Mouse (Mus musculus) ES-CJ7 (cell line): ENCODE results near the gene Tmem106a.
"Not testable (repeated sequence)": the region's sequence is repeated elsewhere in the genome, so short reads cannot be mapped to it uniquely, and the experiment has no call there.

ENCODE experiments used
- DNase-seq: peaks from one replicate; pipeline ENCODE4 v3.0.0; 2011; ENCODE audit warnings: low read depth, low spot score

Tmem106a gene

DNA sequence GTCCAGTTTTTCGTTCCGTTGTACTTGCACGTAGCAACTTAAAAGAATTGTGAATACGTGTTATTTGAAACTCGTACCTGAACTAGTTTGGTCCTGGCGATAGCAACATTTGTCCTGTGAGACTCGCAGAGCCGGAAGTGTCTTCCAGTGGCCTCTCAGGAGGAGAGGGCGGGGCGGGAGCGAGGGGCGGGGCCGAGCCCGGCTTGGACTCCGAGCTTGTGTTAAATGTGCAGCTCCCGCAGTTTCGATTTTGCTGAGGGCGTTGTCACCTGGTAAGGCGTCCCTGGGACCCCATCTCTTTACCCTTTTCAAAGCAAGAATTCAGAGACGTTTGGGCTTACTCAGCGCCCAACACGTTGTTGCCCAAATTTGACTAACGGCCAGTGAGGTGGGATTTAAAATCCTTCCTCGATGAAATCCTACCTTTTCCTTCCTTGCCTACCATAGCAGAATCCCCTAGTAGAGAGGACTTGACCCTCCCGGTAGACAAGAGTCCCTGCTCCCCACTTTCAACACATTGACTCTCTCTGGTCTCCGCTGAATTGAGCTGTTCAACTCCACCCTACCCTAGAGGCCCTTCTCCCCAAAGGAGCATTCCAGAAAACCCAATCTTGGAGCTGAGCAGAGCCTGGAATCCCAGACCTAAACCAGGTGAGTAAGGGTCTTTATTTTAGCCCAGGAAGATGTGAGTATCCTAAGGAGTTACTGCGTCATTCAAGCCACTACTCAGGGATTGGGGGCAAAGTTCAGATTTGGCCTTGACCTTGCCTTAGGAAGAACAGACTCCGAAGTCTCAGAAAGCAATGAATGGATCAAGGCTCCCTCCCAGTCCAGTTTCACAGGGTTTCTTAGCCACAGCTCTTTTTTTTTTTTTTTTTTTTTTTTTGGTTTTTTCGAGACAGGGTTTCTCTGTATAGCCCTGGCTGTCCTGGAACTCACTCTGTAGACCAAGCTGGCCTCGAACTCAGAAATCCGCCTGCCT is at the start of gene Tmem106a:
Gene Tmem106a (plus strand): TSS at position 189 of the 982 bp plus-strand sequence.
- DNase-seq: peak; percentile 90

- DNase-seq: no peak
Measured at GRCm38 (mm10) chr11:101543533-101543932, 38.5 kb upstream of the Tmem106a start.

DNA sequence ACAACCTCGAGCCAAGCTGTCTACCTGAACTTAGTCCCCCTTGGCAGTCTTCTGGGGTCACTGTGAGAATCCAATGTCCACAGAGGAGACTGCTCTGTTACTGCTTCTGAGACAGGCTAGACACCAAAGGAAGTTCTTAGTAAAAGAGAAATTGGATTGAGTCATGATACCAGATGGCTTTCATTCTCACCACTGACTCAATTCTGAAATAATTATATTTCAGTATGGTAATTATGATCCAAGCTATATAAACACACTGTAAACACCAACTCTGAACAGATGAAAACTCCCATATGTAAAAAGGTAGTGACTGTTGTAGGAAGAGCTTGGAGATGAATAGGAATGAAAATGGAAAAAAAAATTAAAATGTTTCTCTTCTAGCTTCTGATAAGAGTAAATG is 37.9 kb upstream of the Tmem106a start:
- no peak for DNase-seq

DNA sequence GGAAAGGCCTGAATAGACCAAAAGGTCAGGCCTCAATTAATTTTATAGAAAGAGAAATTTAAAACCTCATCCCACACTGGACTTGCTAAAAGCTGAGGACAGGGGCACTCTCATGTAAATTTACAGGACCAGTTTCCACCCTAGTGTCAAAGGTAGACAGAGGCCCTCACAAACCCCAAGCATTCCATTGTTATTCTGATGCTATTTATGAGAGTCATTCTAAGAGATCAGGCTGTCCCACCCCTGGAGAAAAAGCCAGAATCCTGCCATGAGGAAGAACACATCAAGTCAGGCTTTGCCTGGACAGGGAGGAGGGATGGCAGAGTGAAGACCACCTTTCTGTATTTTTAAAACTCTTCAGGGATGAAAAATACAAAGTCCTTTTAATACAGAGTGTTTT is 33.5 kb upstream of the Tmem106a start:
- DNase-seq: peak; percentile 76

GRCm38 (mm10) chr11:101551751-101552475 is 30.1 kb upstream of the Tmem106a start, which contains the start of the genes Brca1 and Nbr1:
Gene Brca1 (minus strand): TSS chr11:101551955.
Gene Nbr1 (plus strand): TSS chr11:101552149.
- peak; percentile 99 for DNase-seq

- DNase-seq: peak; percentile 100
Measured at GRCm38 (mm10) chr11:101552476-101553300, 29.4 kb upstream of the Tmem106a start.

GRCm38 (mm10) chr11:101553354-101553930 is 28.6 kb upstream of the Tmem106a start:
- no peak for DNase-seq

DNA sequence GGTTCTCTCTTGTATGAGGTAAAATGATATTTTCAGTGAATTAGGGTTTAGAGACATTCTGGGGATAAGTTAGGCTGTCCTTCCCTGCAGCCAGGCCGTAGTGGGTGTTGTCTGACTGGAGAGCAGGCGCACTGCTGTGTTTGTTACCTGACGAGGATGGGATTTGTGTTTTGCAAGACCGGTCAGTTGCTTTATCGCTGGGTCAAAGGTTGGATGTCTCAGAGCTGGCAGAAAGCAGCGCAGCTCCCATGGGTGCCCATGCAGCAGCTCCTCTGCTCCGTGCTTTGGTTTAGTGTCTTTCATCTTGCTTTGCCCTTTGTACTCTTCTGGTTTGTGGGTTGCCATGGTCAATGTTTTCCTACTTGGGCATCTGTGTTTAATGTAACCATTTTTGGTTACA is 25.5 kb upstream of the Tmem106a start:
- no peak for DNase-seq

DNA sequence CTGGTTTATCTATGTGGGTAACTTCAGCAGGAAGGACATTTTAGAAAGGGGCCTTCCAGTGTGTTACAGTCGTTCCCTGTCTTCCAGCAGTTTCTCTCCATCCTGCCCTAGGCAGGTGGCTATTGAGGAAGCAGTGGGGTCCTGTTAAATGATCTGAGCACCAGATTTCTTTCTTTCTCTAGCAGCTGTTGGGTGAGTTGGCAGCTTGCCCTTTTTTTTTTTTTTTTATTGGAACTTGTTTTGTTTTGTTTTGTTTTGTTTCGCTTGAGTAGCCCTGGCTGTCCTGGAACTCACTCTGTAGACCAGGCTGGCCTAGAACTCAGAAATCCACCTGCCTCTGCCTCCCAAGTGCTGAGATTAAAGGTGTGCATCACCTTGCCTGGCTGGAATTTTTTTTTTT is 25.1 kb upstream of the Tmem106a start:
- no peak for DNase-seq

GRCm38 (mm10) chr11:101562391-101562790 is 19.7 kb upstream of the Tmem106a start:
- peak; percentile 92 for DNase-seq

GRCm38 (mm10) chr11:101568421-101568820 is 13.6 kb upstream of the Tmem106a start:
- DNase-seq: peak; percentile 89

- peak; percentile 80 for DNase-seq
Measured at GRCm38 (mm10) chr11:101576116-101576515, 5.9 kb upstream of the Tmem106a start.

- DNase-seq: peak; percentile 43
Measured at GRCm38 (mm10) chr11:101581081-101581764, 819 bp upstream of the Tmem106a start.

GRCm38 (mm10) chr11:101583205-101583604 is 1.2 kb downstream of the Tmem106a start:
- no peak for DNase-seq

GRCm38 (mm10) chr11:101585031-101585430 is 3.0 kb downstream of the Tmem106a start:
- not testable (repeated sequence) for DNase-seq

- DNase-seq: no peak
Measured at GRCm38 (mm10) chr11:101585805-101586204, 3.8 kb downstream of the Tmem106a start.

- no peak for DNase-seq
Measured at GRCm38 (mm10) chr11:101587676-101588075, 5.6 kb downstream of the Tmem106a start.

DNA sequence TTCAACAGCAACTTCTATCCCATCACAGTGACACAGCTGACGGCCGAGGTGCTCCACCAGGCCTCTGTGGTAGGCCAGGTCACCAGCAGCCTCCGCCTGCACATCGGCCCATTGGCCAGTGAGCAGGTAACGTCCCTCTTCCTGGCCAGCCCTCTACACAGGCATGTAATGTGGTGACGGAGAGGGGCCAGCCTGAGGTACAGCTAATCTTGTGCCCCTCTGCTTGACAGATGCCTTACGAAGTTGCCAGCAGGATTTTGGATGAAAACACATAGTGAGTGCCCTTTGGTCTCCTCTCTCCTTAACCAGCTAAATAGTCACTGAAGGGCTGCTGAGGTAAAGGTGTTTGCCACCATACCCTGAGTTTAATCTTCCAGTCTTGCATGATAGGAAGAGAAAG is 6.8 kb downstream of the Tmem106a start:
- no peak for DNase-seq

DNA sequence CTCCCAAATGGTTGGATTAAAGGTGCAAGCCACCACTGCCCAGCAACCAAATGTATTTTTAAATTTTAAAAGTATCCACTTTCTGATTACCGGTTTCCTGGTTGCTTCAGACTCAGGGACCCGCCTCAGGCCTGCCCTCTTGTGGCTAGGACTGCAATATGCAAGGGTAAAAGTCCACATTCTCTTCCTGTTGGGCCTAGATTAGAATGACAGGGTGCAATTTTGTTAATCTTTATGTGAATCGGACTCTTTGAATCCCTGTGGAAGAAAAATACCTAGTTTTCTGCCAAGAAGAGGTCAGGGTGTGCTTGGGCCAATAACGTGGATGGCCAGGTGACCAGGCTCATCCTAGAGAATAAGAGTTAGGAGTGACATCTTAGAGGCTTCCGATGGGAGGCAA is 7.4 kb downstream of the Tmem106a start:
- peak; percentile 73 for DNase-seq

DNA sequence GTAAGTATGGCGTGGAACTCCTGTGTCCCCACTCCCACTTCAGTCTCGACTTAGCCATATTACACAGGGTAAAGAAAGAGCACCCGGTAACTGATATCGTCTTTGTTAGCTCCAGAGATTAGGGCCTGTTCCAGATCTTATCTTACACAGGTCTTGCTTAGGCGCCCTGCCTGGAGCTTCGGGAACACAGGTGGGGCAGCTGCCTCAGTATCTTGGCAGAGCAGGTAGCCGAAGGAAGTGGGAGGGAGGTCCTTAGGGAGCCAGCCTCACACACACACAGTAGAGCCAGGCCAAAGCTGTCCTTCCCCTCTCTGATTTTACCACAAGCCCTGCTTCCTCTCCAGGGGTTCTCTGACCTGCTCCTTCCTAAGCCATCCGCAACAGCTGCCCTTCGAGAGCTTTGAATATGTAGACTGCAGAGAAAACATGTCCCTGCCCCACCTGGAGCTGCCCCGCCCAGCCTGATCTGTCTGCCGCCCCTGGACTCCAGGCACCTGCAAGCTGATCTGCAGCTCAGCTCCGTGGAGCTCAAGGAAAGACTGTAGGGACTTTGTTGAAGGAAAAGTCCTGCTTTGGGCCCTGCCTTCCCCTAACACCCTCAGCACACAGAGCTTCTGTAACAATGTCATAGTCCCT is 8.1 kb downstream of the Tmem106a start:
- DNase-seq: peak; percentile 59
